Mouse (Mus musculus) G1E (cell line): Measurements from ENCODE around the gene Rbbp5.

Experiments used
- POLR2AphosphoS5 ChIP-seq: IDR thresholded peaks from 2 replicates; pipeline ENCODE4 v1.6.1; 2012; ENCODE audit warnings: low read depth, low read length, inconsistent platforms; ENCODE audit not compliant: insufficient replicate concordance
- TAL1 ChIP-seq: conservative IDR thresholded peaks from 2 replicates; pipeline ENCODE4 v1.6.1; 2012; ENCODE audit warnings: low read depth, low read length, inconsistent platforms, mixed read lengths

DNA sequence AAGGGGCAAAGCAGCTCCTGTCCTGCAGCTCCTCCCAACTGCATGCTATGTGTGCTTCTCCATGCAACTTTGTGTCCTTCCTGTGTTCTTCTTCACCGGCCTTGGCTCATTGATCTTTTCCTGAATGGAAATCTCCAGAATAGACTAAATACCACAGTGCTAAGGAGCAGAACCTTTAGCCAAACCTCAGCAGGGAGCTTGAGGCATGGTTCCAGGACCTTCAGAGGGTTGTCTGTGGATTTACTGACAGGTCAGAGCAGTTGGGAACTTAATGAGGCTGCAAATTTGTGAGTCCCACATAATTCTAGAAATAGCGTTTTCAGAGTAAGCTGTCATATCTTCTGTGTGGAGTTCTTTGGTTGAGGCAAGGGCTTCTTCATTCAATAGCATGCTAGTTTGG lies 23.4 kb downstream of the Rbbp5 start:
- no peak for TF ChIP-seq POLR2AphosphoS5
- no peak for TF ChIP-seq TAL1
